Mouse (Mus musculus) intestine, postnatal 0 days (tissue): ENCODE data around the gene Acsf3. TPM values are rescaled to one million over a fixed set of nuclear protein-coding genes. Genes with fewer than 3 reads are reported as not detected.

Experiments used
- ATAC-seq: fragments of 200-750 bp; cut with Nextera tagmentation; 2 replicates; pipeline ENCODE4 v1.8.0; 2017; ENCODE audit warnings: mild to moderate bottlenecking, moderate TSS enrichment, moderate library complexity
- H3K27ac ChIP-seq: fragments of 300-500 bp; sonication (generic); 2 replicates; pipeline ENCODE4 v1.5.1; 2014; ENCODE audit warnings: mild to moderate bottlenecking, low read depth, low read length, moderate library complexity
- H3K27me3 ChIP-seq: fragments of 300-500 bp; sonication (generic); replicated peaks from 2 replicates; pipeline ENCODE4 v1.6.1; 2014; ENCODE audit warnings: low read length, mixed read lengths; ENCODE audit not compliant: control insufficient read depth, insufficient read depth
- H3K36me3 ChIP-seq: fragments of 300-500 bp; sonication (generic); 2 replicates; pipeline ENCODE4 v1.6.1; 2014; ENCODE audit warnings: mild to moderate bottlenecking, moderate library complexity; ENCODE audit not compliant: control insufficient read depth, insufficient read depth
- H3K4me1 ChIP-seq: fragments of 300-500 bp; sonication (generic); replicated peaks from 2 replicates; pipeline ENCODE4 v1.6.1; 2014; ENCODE audit warnings: antibody characterized with exemption, low read length, mixed read lengths; ENCODE audit not compliant: control insufficient read depth, insufficient read depth
- H3K4me2 ChIP-seq: fragments of 300-500 bp; sonication (generic); replicated peaks from 2 replicates; pipeline ENCODE4 v1.6.1; 2014; ENCODE audit warnings: low read depth, mild to moderate bottlenecking, moderate library complexity
- H3K4me3 ChIP-seq: fragments of 300-500 bp; sonication (generic); 2 replicates; pipeline ENCODE4 v1.5.1; 2014; ENCODE audit warnings: low read depth, low read length
- H3K9ac ChIP-seq: fragments of 300-500 bp; sonication (generic); 2 replicates; pipeline ENCODE4 v1.6.1; 2014; ENCODE audit warnings: mild to moderate bottlenecking, low read depth, low read length
- H3K9me3 ChIP-seq: fragments of 300-500 bp; sonication (generic); 2 replicates; pipeline ENCODE4 v1.6.1; 2016; ENCODE audit warnings: mixed run types; ENCODE audit not compliant: control insufficient read depth
- CTCF ChIP-seq: sonication (generic); IDR thresholded peaks from 2 replicates; pipeline ENCODE4 v1.5.1; 2016; ENCODE audit warnings: low read depth, mild to moderate bottlenecking, control low read depth, antibody characterized with exemption, moderate library complexity
- WGBS: fragments of 180-500 bp; shearing (Covaris S2); extraction: QIAGEN DNeasy Blood & Tissue Kit; methylation state at CpG from one replicate; pipeline ENCODE4 v1.1.7; 2014; 5-methylcytosine and 5-hydroxymethylcytosine counted together
- polyA plus RNA-seq: library from polyadenylated mRNA; unstranded; fragments of >200 nt; fragmentation: Nextera tagmentation; extraction: Ambion mirVana; gene quantifications from 2 replicates; pipeline ENCODE4 v1.2.1, GENCODE M21; 2015

Gene Acsf3
- polyA plus RNA-seq, 1 experiment from 2014 or later = 22.9 TPM

- peaks cover 13% of the 10 kb centered on the region for H3K36me3 ChIP-seq
- H3K4me3 ChIP-seq = no peak overlapping the region
- H3K9me3 ChIP-seq = no peaks in the 10 kb centered on the region
- H3K9ac ChIP-seq = no peak overlapping the region
- H3K4me2 ChIP-seq = no peak overlapping the region
- no peak for ATAC-seq
- H3K27ac ChIP-seq = no peak overlapping the region
- TF ChIP-seq CTCF = no peak
- 57% methylated on average over 15 of the region's 15 CpGs for whole genome bisulfite sequencing
- no peaks in the 10 kb centered on the region for H3K27me3 ChIP-seq
- H3K4me1 ChIP-seq = no peaks in the 10 kb centered on the region
These were observed 28.8 kb downstream of the Acsf3 start for GRCm38 (mm10) chr8:122803906-122804761.

DNA sequence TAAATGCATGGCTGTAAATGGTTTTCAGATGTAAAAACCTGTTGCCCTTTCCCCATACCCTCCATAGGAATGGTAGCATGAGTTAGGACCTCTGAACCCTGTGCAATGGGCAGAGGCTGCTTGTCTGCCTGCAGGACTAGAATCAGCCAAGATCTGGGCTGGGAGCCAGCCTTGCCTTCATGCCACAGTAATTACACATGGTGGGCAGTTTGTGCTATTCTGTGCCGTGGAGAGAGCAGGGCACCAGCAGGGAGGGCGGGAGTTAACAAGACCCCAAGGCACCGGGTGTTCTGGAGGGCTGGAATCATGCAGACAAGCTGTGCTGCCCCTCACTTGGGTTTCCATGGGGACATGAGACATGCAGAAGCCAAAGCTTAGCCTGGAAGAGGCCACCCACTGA, 30.1 kb downstream of the Acsf3 start:
- WGBS = 69% methylated on average over 3 of the region's 3 CpGs
- Histone ChIP-seq H3K4me1 (no peaks in the 10 kb centered on the region), H3K27me3 (no peaks in the 10 kb centered on the region), H3K9me3 (no peaks in the 10 kb centered on the region), H3K4me3 (no peak overlapping the region), H3K36me3 (peaks cover 13% of the 10 kb centered on the region), H3K27ac (no peak overlapping the region), H3K9ac (no peak overlapping the region), H3K4me2 (no peak overlapping the region)
- no peak for ATAC-seq
- no peak for TF ChIP-seq CTCF

DNA sequence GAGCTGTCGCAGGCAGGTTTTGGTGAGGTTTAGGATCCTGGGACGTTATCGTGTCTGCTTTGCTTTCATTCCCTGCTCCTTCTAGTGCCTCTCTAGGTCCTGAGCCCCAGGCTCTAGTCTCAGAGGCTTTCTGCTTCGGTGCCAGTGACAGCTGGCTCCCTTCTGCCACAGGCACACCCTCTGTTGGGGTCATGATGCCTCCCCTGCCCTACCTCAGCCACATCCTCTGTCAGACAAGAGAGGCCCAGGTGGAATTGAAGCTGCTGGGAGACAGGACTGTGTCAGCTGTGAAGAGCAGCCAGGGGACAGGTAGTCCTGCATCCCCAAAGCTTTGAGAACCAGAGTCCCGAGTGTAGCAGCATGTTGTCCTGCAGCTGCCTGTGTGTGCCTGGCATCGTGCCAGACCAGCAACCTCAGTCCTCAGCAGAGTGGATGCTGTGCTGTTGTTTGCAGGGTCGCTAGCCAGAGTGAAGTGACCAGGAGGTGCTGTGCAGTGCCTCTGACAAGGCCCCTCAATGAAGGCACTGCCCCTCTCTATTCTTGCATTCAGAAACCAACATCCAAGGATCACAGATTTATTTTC, 31.8 kb downstream of the Acsf3 start:
- no peak overlapping the region for H3K4me3 ChIP-seq
- H3K4me1 ChIP-seq = no peaks in the 10 kb centered on the region
- H3K9me3 ChIP-seq = no peaks in the 10 kb centered on the region
- H3K27me3 ChIP-seq = no peaks in the 10 kb centered on the region
- H3K27ac ChIP-seq = no peak overlapping the region
- 67% methylated on average over 7 of the region's 7 CpGs for WGBS
- no peak for ATAC-seq
- no peak overlapping the region for H3K4me2 ChIP-seq
- no peak for TF ChIP-seq CTCF
- peaks cover 28% of the 10 kb centered on the region for H3K36me3 ChIP-seq
- no peak overlapping the region for H3K9ac ChIP-seq

- no peak overlapping the region for H3K9ac ChIP-seq
- no peak for TF ChIP-seq CTCF
- no peaks in the 10 kb centered on the region for H3K27me3 ChIP-seq
- H3K9me3 ChIP-seq = no peaks in the 10 kb centered on the region
- WGBS = 88% methylated on average over 4 of the region's 4 CpGs
- H3K36me3 ChIP-seq = peaks cover 23% of the 10 kb centered on the region; the same call in 1 of the 2 replicates
- no peaks in the 10 kb centered on the region for H3K4me1 ChIP-seq
- H3K4me2 ChIP-seq = no peak overlapping the region
- no peak for ATAC-seq
- no peak overlapping the region for H3K27ac ChIP-seq
- H3K4me3 ChIP-seq = no peak overlapping the region
These were observed 32.6 kb downstream of the Acsf3 start for GRCm38 (mm10) chr8:122807907-122808306.

DNA sequence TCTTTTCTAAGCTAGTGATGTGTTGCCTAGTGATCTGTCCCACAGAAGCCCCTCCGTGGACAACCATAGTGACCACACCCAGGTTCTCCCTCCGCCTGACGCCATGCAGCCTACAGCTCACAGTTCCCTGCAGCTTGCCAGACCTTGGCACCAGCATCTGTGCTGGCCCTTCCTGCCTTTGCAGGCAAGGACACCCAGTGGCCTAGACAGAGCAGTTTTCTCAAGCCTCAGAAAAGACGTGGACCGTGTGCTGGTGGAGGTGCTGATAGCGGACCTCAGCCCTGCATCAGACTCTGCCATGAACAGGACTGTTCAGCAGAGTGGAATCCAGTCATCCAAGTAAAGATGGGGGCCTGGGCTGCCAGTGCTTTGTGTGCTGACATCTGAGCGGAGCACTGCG, 35.1 kb downstream of the Acsf3 start:
- H3K4me2 ChIP-seq = no peak overlapping the region
- H3K9ac ChIP-seq = no peak overlapping the region
- WGBS = 76% methylated on average over 8 of the region's 8 CpGs
- H3K4me3 ChIP-seq = no peak overlapping the region
- peaks cover 43% of the 10 kb centered on the region for H3K36me3 ChIP-seq
- H3K4me1 ChIP-seq = no peaks in the 10 kb centered on the region
- H3K9me3 ChIP-seq = no peaks in the 10 kb centered on the region
- H3K27ac ChIP-seq = no peak overlapping the region
- no peak for TF ChIP-seq CTCF
- H3K27me3 ChIP-seq = no peaks in the 10 kb centered on the region
- ATAC-seq = no peak

- 87% methylated on average over 16 of the region's 16 CpGs for WGBS
- Histone ChIP-seq H3K4me1 (no peaks in the 10 kb centered on the region), H3K4me2 (no peak overlapping the region), H3K9me3 (no peaks in the 10 kb centered on the region), H3K4me3 (no peak overlapping the region), H3K9ac (no peak overlapping the region), H3K36me3 (peaks cover 53% of the 10 kb centered on the region), H3K27me3 (no peaks in the 10 kb centered on the region), H3K27ac (no peak overlapping the region)
- no peak for ATAC-seq
- TF ChIP-seq CTCF = no peak
These were observed 36.7 kb downstream of the Acsf3 start for GRCm38 (mm10) chr8:122811870-122812494.
